Mouse (Mus musculus) liver, adult 2 months (tissue): Measurements from ENCODE around the gene Opa3. TPM values are rescaled to one million over a fixed set of nuclear protein-coding genes. Genes with fewer than 3 reads are reported as not detected.

Source experiments
- DNase-seq: peaks from one replicate; pipeline ENCODE4 v3.0.0-alpha.2; 2011; ENCODE audit warnings: low read depth, low spot score; ENCODE audit errors: extremely low read depth
- H3K27ac ChIP-seq: fragments of 200-500 bp; replicated peaks from 2 replicates; pipeline ENCODE4 v1.5.1; 2012; ENCODE audit warnings: low read depth, mild to moderate bottlenecking, control low read depth, inconsistent platforms, low read length; ENCODE audit not compliant: insufficient read depth
- H3K27me3 ChIP-seq: fragments of 200-500 bp; 2 replicates; pipeline ENCODE4 v1.6.1; 2012; ENCODE audit warnings: mild to moderate bottlenecking, moderate library complexity, low read length, inconsistent platforms; ENCODE audit not compliant: control insufficient read depth, insufficient read depth
- H3K36me3 ChIP-seq: fragments of 200-500 bp; 2 replicates; pipeline ENCODE4 v1.6.1; 2012; ENCODE audit warnings: low read length, inconsistent platforms; ENCODE audit not compliant: control insufficient read depth, insufficient read depth
- H3K4me1 ChIP-seq: fragments of 200-500 bp; 2 replicates; pipeline ENCODE4 v1.6.1; 2011; ENCODE audit warnings: low read length; ENCODE audit not compliant: control insufficient read depth, insufficient read depth
- H3K4me3 ChIP-seq: fragments of 200-500 bp; 2 replicates; pipeline ENCODE4 v1.5.1; 2011; ENCODE audit warnings: low read depth, mild to moderate bottlenecking, control low read depth, low read length, moderate library complexity; ENCODE audit not compliant: insufficient read depth
- H3K79me2 ChIP-seq: fragments of 200-500 bp; 2 replicates; pipeline ENCODE4 v1.6.1; 2012; ENCODE audit warnings: inconsistent platforms, mild to moderate bottlenecking, low read length, moderate library complexity; ENCODE audit not compliant: control insufficient read depth, insufficient read depth
- H3K9ac ChIP-seq: fragments of 200-500 bp; 2 replicates; pipeline ENCODE4 v1.6.1; 2012; ENCODE audit warnings: low read depth, mild to moderate bottlenecking, control low read depth, inconsistent platforms, low read length
- CTCF ChIP-seq: fragments of 200-500 bp; IDR thresholded peaks from 2 replicates; pipeline ENCODE4 v1.5.1; 2011; ENCODE audit warnings: low read depth, low read length, control low read depth
- POLR2A ChIP-seq: fragments of 200-500 bp; IDR thresholded peaks from 2 replicates; pipeline ENCODE4 v1.6.1; 2011; ENCODE audit warnings: low read length, control low read depth; ENCODE audit not compliant: insufficient read depth; ENCODE audit errors: extremely low read depth
- WGBS: fragments of 180-500 bp; shearing (Covaris S2); methylation state at CpG from one replicate; pipeline ENCODE4 v1.1.7; 2018; 5-methylcytosine and 5-hydroxymethylcytosine counted together
- polyA plus RNA-seq: library from polyadenylated mRNA; depleted of rRNA; stranded (reverse); fragments of >200 nt; gene quantifications from 2 replicates; pipeline ENCODE4 v1.2.3, GENCODE M21; 2012
- total RNA-seq: library from RNA; depleted of rRNA; stranded (reverse); fragments of >200 nt; gene quantifications from 2 replicates; pipeline ENCODE4 v1.2.3, GENCODE M21; 2014

Gene Opa3
- total and polyA plus RNA-seq, 2 experiments = 12.9 to 34.1 TPM

DNA sequence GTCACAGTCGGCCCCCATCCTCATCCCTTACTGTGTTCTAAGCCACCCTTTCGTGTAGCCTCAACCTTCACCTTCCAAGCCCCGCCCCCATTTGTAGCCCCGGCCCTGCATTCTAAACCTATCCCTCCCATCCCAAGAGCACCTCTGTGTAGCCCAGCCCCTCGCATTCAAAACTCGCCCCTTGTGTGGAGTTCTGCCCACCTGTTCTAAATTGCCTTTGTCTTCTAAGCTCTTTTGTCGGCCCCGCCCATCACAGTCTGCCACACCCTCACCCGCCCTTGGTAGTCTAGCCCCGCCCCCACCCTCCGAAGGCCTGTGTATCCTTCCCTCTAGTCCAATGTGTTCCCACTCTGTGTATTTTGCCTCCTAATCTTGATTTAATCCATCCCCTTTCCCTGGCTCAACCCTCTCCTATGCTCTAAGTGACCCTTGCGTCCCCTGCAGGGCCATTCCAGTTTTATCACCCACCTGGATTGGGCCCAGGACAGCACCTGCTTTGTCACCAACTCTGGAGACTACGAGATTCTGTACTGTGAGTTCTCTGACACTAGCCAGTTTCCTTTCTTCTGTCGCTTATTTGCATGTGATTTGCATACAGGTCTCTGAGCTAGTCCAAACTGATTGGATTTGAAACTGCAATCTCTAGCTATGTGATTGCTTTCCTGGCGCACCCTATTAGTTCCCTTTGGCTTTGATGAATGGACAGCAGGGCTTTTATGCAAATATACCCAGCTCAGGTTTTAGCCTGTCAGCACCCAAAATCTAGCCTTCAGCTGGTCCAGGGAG, 25.9 kb upstream of the Opa3 start:
- no peak overlapping the region for H3K9ac ChIP-seq
- no peaks in the 10 kb centered on the region for H3K27me3 ChIP-seq
- 84% methylated on average over 15 of the region's 15 CpGs for WGBS
- H3K79me2 ChIP-seq = no peaks in the 10 kb centered on the region
- peaks cover 2% of the 10 kb centered on the region; the same call in 1 of the 2 replicates for H3K36me3 ChIP-seq
- H3K4me3 ChIP-seq = no peak overlapping the region
- no peak overlapping the region for H3K27ac ChIP-seq
- TF ChIP-seq POLR2A (no peak), CTCF (no peak)
- H3K4me1 ChIP-seq = no peaks in the 10 kb centered on the region
- DNase-seq = no peak

- H3K4me1 ChIP-seq = no peaks in the 10 kb centered on the region; the same call in 1 of the 2 replicates
- H3K36me3 ChIP-seq = peaks cover 2% of the 10 kb centered on the region; the same call in 1 of the 2 replicates
- H3K27me3 ChIP-seq = no peaks in the 10 kb centered on the region
- WGBS = 88% methylated on average over 13 of the region's 13 CpGs
- TF ChIP-seq CTCF = no peak
- TF ChIP-seq POLR2A = no peak
- H3K4me3 ChIP-seq = no peak overlapping the region
- H3K27ac ChIP-seq = no peak overlapping the region
- no peaks in the 10 kb centered on the region for H3K79me2 ChIP-seq
- H3K9ac ChIP-seq = no peak overlapping the region
- DNase-seq = no peak
Observed at GRCm38 (mm10) chr7:19208201-19208910, 19.8 kb upstream of the Opa3 start.

DNA sequence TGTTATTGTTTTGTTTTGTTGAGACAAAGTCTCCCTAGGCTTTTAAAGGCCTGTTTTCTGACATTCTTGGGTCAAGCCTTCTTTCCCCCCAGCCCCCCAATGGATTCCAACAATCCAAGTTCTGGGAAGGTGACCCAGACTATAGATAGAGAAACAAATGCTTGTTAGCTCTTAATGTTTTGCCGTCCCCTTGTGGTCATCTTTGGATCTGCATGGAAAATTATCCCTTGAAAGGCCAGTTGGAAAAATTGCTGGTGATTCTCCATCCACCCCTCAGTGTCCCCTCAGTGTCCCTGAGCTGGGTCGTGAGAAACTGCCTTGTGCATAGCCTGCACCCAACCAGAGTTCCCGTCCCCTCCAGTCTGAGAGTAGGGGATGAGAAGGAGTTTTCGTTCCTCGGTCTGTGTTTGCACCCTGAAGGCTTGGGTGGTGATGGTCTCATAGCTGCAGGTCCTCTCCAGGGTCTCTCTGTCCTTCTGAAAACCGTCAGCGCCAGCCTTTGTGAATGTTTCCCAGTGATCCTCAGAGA, 19.1 kb upstream of the Opa3 start:
- 50% methylated on average over 7 of the region's 7 CpGs for WGBS
- no peak overlapping the region for H3K4me3 ChIP-seq
- no peaks in the 10 kb centered on the region for H3K27me3 ChIP-seq
- peak; percentile 29 for DNase-seq
- no peak overlapping the region for H3K27ac ChIP-seq
- TF ChIP-seq CTCF (peak; percentile 54), POLR2A (no peak)
- no peak overlapping the region for H3K9ac ChIP-seq
- H3K79me2 ChIP-seq = no peaks in the 10 kb centered on the region
- no peaks in the 10 kb centered on the region; the same call in 1 of the 2 replicates for H3K4me1 ChIP-seq
- H3K36me3 ChIP-seq = peaks cover 2% of the 10 kb centered on the region; the same call in 1 of the 2 replicates

GRCm38 (mm10) chr7:19209494-19209893, 18.6 kb upstream of the Opa3 start:
- Histone ChIP-seq H3K36me3 (no peaks in the 10 kb centered on the region; the same call in 1 of the 2 replicates), H3K27me3 (no peaks in the 10 kb centered on the region), H3K27ac (no peak overlapping the region), H3K9ac (no peak overlapping the region), H3K4me1 (no peaks in the 10 kb centered on the region; the same call in 1 of the 2 replicates), H3K4me3 (no peak overlapping the region), H3K79me2 (no peaks in the 10 kb centered on the region)
- 66% methylated on average over 4 of the region's 4 CpGs for WGBS
- DNase-seq = no peak
- TF ChIP-seq CTCF = no peak
- TF ChIP-seq POLR2A = no peak

GRCm38 (mm10) chr7:19210010-19210409, 18.1 kb upstream of the Opa3 start:
- WGBS = 91% methylated on average over 5 of the region's 5 CpGs
- no peak for DNase-seq
- no peak overlapping the region for H3K27ac ChIP-seq

More at GRCm38 (mm10) chr7:19210010-19210409, 18.1 kb upstream of the Opa3 start:
- peak; percentile 33; the same call in 1 of the 2 replicates for TF ChIP-seq CTCF
- no peak for TF ChIP-seq POLR2A
- H3K4me3 ChIP-seq = no peak overlapping the region
- H3K4me1 ChIP-seq = no peaks in the 10 kb centered on the region; the same call in 1 of the 2 replicates
- H3K79me2 ChIP-seq = no peaks in the 10 kb centered on the region
- no peaks in the 10 kb centered on the region for H3K27me3 ChIP-seq
- H3K36me3 ChIP-seq = no peaks in the 10 kb centered on the region
- H3K9ac ChIP-seq = no peak overlapping the region
